Mouse (Mus musculus) C2C12 (cell line): ENCODE data around the gene C1qtnf5.

Experiments
- CEBPB ChIP-seq: IDR thresholded peaks from one replicate; pipeline ENCODE4 v1.6.1; 2011; ENCODE audit warnings: low read depth, mild to moderate bottlenecking, control low read depth, moderate library complexity
- CTCF ChIP-seq: IDR thresholded peaks from one replicate; pipeline ENCODE4 v1.5.1; 2011; ENCODE audit not compliant: control insufficient read depth, insufficient read depth, insufficient read length
- MAX ChIP-seq: IDR thresholded peaks from one replicate; pipeline ENCODE4 v1.6.1; 2011; ENCODE audit warnings: mild to moderate bottlenecking, control low read depth
- MYOD1 ChIP-seq: IDR thresholded peaks from one replicate; pipeline ENCODE4 v1.6.1; 2011; ENCODE audit warnings: low read depth; ENCODE audit not compliant: control insufficient read depth, insufficient read length
- MYOG ChIP-seq: IDR thresholded peaks from one replicate; pipeline ENCODE4 v1.6.1; 2011; ENCODE audit not compliant: control insufficient read depth, insufficient read length; ENCODE audit errors: extremely low read depth
- USF1 ChIP-seq: IDR thresholded peaks from one replicate; pipeline ENCODE4 v1.6.1; 2011; ENCODE audit warnings: low read depth, mild to moderate bottlenecking, control low read depth, moderate library complexity

GRCm38 (mm10) chr9:44085741-44086665 is 21.0 kb upstream of the C1qtnf5 start:
- TF ChIP-seq CTCF (no peak), MAX (no peak), USF1 (no peak), CEBPB (no peak), MYOG (no peak), MYOD1 (no peak)
